In the genomic region with DNA sequence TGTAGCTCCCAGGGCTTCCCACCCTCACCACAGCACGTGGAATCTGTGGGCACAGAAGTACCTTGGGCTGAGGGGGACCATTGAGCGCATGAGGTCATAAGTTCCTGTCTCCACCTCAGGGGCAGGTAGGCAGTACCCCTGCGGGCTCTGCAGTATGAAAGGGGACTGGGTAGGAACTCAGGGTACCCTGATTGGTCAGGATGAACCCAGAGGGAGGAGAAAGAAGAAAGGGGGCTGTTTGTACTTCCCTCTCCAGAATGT, we compare ENCODE assay signal across 14 mouse cellular contexts. TPM values are rescaled to one million over a fixed set of nuclear protein-coding genes. Genes with fewer than 3 reads are reported as not detected.
A peak's percentile ranks its signal among the peaks of the same experiment; 100 is the strongest.
DNase-seq lines count a peak whose midpoint lies in the region; ATAC-seq and TF ChIP-seq lines count a peak whose summit lies in the region.
"Had no signal": no experiment of that assay in that cellular context is flagged by ENCODE, and none has a peak within 500 bp of the region (broad histone marks: within the 10 kb centered on the region; RNA-seq: fewer than 3 reads in every experiment).

No protein-coding gene starts in this region.

- no peaks in the 10 kb centered on the region for H3K27me3 ChIP-seq in kidney, embryonic 14.5 days (ENCODE audit: control insufficient read depth, insufficient read depth, low read length)
- H3K27me3 ChIP-seq in embryonic facial prominence, embryonic 15.5 days, result no peaks in the 10 kb centered on the region
- H3K27me3 ChIP-seq in limb, embryonic 12.5 days, result no peaks in the 10 kb centered on the region
- no peaks in the 10 kb centered on the region for H3K27me3 ChIP-seq in cerebellum, adult 2 months (ENCODE audit: control insufficient read depth, insufficient read depth, low read length)
- H3K27me3 ChIP-seq: neural tube, embryonic 12.5 days had no signal

- no peak for DNase-seq in kidney, postnatal 10 days
- DNase-seq in R1 (ENCODE audit: low read depth, low spot score), result peak; percentile 77
- no peak for DNase-seq in cerebellum, adult 2 months
- DNase-seq: cerebellum, adult 8-10 months; heart, postnatal 36 days; kidney, adult 8-10 months; lung, postnatal 14 days; thymus, postnatal 36 days had no signal

- TF ChIP-seq POLR2A in cerebellum, adult 2 months (IDR thresholded peaks at IDR 0.05; ENCODE audit: borderline replicate concordance, insufficient read depth, low read length), result no peak

- no peak overlapping the region for H3K4me3 ChIP-seq in kidney, embryonic 14.5 days (ENCODE audit: low read length)
- H3K4me3 ChIP-seq in embryonic facial prominence, embryonic 15.5 days (replicated peaks), result no peak overlapping the region
- no peak overlapping the region for H3K4me3 ChIP-seq in limb, embryonic 12.5 days (replicated peaks)
- no peak overlapping the region for H3K4me3 ChIP-seq in cerebellum, adult 2 months (replicated peaks; ENCODE audit: insufficient read depth, low read depth, low read length)
- H3K4me3 ChIP-seq: neural tube, embryonic 12.5 days had no signal

- TF ChIP-seq CTCF in cerebellum, adult 2 months (IDR thresholded peaks at IDR 0.05; ENCODE audit: borderline replicate concordance, insufficient read depth, low read depth, low read length), result no peak

- H3K9ac ChIP-seq in kidney, embryonic 14.5 days (ENCODE audit: low read depth, low read length), result no peak overlapping the region
- H3K9ac ChIP-seq in embryonic facial prominence, embryonic 15.5 days, result no peak overlapping the region
- no peak overlapping the region for H3K9ac ChIP-seq in limb, embryonic 12.5 days (replicated peaks)
- H3K9ac ChIP-seq: neural tube, embryonic 12.5 days had no signal

- H3K4me1 ChIP-seq in kidney, embryonic 14.5 days (ENCODE audit: control insufficient read depth, insufficient read depth, low read length), result peaks cover 14% of the 10 kb centered on the region; the same call in 1 of the 2 replicates
- H3K4me1 ChIP-seq in embryonic facial prominence, embryonic 15.5 days, result peaks cover 28% of the 10 kb centered on the region; the same call in 1 of the 2 replicates
- H3K4me1 ChIP-seq in limb, embryonic 12.5 days (replicated peaks), result 0 out of 2 replicates have a peak, but pooled peaks cover 3% of the 10 kb centered on the region
- H3K4me1 ChIP-seq in cerebellum, adult 2 months (ENCODE audit: control insufficient read depth, insufficient read depth, low read length), result no peaks in the 10 kb centered on the region

- H3K4me2 ChIP-seq in kidney, embryonic 14.5 days (replicated peaks; ENCODE audit: low read depth, low read length), result no peak overlapping the region
- H3K4me2 ChIP-seq in embryonic facial prominence, embryonic 15.5 days (replicated peaks), result no peak overlapping the region
- no peak overlapping the region for H3K4me2 ChIP-seq in limb, embryonic 12.5 days
- H3K4me2 ChIP-seq: neural tube, embryonic 12.5 days had no signal

- 0 out of 2 replicates have a peak overlapping the region, but pooled peaks have one; percentile 3 for H3K27ac ChIP-seq in kidney, embryonic 14.5 days (ENCODE audit: low read depth, low read length)
- peak overlapping the region; percentile 60; the same call in 1 of the 2 replicates for H3K27ac ChIP-seq in embryonic facial prominence, embryonic 15.5 days (replicated peaks)
- no peak overlapping the region for H3K27ac ChIP-seq in limb, embryonic 12.5 days
- no peak overlapping the region for H3K27ac ChIP-seq in cerebellum, adult 2 months (ENCODE audit: insufficient read depth, low read length)
- H3K27ac ChIP-seq: neural tube, embryonic 12.5 days had no signal

- no peak for ATAC-seq in kidney, embryonic 14.5 days (ENCODE audit: low FRiP score, low TSS enrichment)
- ATAC-seq in embryonic facial prominence, embryonic 15.5 days (ENCODE audit: insufficient number of reproducible peaks, low FRiP score, low TSS enrichment, low read depth), result no peak
- 0 out of 2 replicates have a peak, but pooled peaks have one; percentile 42 for ATAC-seq in limb, embryonic 12.5 days (ENCODE audit: insufficient number of reproducible peaks, insufficient read depth, low FRiP score, low TSS enrichment, low read depth)
- no peak for ATAC-seq in CD4-positive, CD25-positive, alpha-beta regulatory T cell, adult 4 months

- 55% methylated on average over 3 of the region's 3 CpGs for WGBS in kidney, embryonic 14.5 days
- WGBS in embryonic facial prominence, embryonic 15.5 days, result 49% methylated on average over 3 of the region's 3 CpGs
- 58% methylated on average over 3 of the region's 3 CpGs for WGBS in limb, embryonic 12.5 days
- WGBS in cerebellum, adult 2 months, result 71% methylated on average over 3 of the region's 3 CpGs

- H3K9me3 ChIP-seq in kidney, embryonic 14.5 days (ENCODE audit: control insufficient read depth, low read length), result peaks cover 4% of the 10 kb centered on the region; the same call in 1 of the 2 replicates
- H3K9me3 ChIP-seq in embryonic facial prominence, embryonic 15.5 days (replicated peaks), result no peaks in the 10 kb centered on the region
- 0 out of 2 replicates have a peak, but pooled peaks cover 2% of the 10 kb centered on the region for H3K9me3 ChIP-seq in limb, embryonic 12.5 days
- H3K9me3 ChIP-seq: neural tube, embryonic 12.5 days had no signal

- H3K36me3 ChIP-seq in kidney, embryonic 14.5 days (ENCODE audit: control insufficient read depth, insufficient read depth, low read length), result no peaks in the 10 kb centered on the region
- H3K36me3 ChIP-seq in embryonic facial prominence, embryonic 15.5 days, result no peaks in the 10 kb centered on the region
- H3K36me3 ChIP-seq in limb, embryonic 12.5 days, result no peaks in the 10 kb centered on the region
- H3K36me3 ChIP-seq: neural tube, embryonic 12.5 days had no signal

RNA-seq across cellular contexts. Expression of gene Mb, which starts 6.3 kb away (rescaled TPM):
- polyA plus RNA-seq in kidney, embryonic 14.5 days (2014; fragmentation: Nextera tagmentation; extraction: Ambion mirVana), result 0.60 and 0.69 TPM in 2 replicates
- polyA plus RNA-seq in embryonic facial prominence, embryonic 15.5 days (2015; fragmentation: Nextera tagmentation; extraction: Ambion mirVana), result 5.8 and 6.9 TPM in 2 replicates
- polyA plus RNA-seq in limb, embryonic 12.5 days (2016; fragmentation: Nextera tagmentation; extraction: Ambion mirVana), result 3.3 and 3.7 TPM in 2 replicates
- polyA plus RNA-seq in cerebellum, adult 2 months (2012; rRNA removed), result 0.59 and 0.93 TPM in 2 replicates
- not detected for polyA plus RNA-seq in CD4-positive, CD25-positive, alpha-beta regulatory T cell, adult 4 months (2017; shearing (Covaris generic))

RNA-seq across cellular contexts. Expression of gene Apol6, which starts 12.2 kb away (rescaled TPM):
- not detected in 2 replicates for polyA plus RNA-seq in kidney, embryonic 14.5 days (2014; fragmentation: Nextera tagmentation; extraction: Ambion mirVana)
- polyA plus RNA-seq in embryonic facial prominence, embryonic 15.5 days (2015; fragmentation: Nextera tagmentation; extraction: Ambion mirVana), result 0.26 and 0.33 TPM in 2 replicates
- polyA plus RNA-seq in limb, embryonic 12.5 days (2016; fragmentation: Nextera tagmentation; extraction: Ambion mirVana), result not detected in 2 replicates
- polyA plus RNA-seq in cerebellum, adult 2 months (2012; rRNA removed), result 0.30 and 0.49 TPM in 2 replicates
- polyA plus RNA-seq in CD4-positive, CD25-positive, alpha-beta regulatory T cell, adult 4 months (2017; shearing (Covaris generic)), result not detected
- polyA plus RNA-seq: midbrain, embryonic 14.5 days; neural tube, embryonic 12.5 days had no signal

Comparison
In these comparisons a context has a peak if more than half of its experiments do, and no peak if none do; other contexts are left out.
1. H3K27ac ChIP-seq: peak in kidney, embryonic 14.5 days (single experiment) and embryonic facial prominence, embryonic 15.5 days (single experiment); none in limb, embryonic 12.5 days (single experiment) and cerebellum, adult 2 months (single experiment).